Mouse (Mus musculus) heart, adult 2 months (tissue): ENCODE measurements at regions not wholly inside any gene's neighbourhood (a gene's known extent, or its start where the extent isn't known, plus 50 kb on each side); places are given as distances from the start of the nearest gene placed in this dataset.
"Not testable (repeated sequence)": the region's sequence is repeated elsewhere in the genome, so short reads cannot be mapped to it uniquely, and the experiment has no call there.

Experiments used
- DNase-seq, 2 experiments: peaks; one replicate each; pipeline ENCODE4 v3.0.0; 2021
- H3K27ac ChIP-seq: fragments of 200-600 bp; 2 replicates; pipeline ENCODE4 v1.8.1; 2022
- H3K27me3 ChIP-seq: fragments of 200-500 bp; 2 replicates; pipeline ENCODE4 v1.6.1; 2012; ENCODE audit warnings: mild to moderate bottlenecking, low read length, inconsistent platforms, mixed read lengths; ENCODE audit not compliant: control insufficient read depth, insufficient read depth
- H3K36me3 ChIP-seq: fragments of 200-500 bp; 2 replicates; pipeline ENCODE4 v1.6.1; 2012; ENCODE audit warnings: low read length, inconsistent platforms; ENCODE audit not compliant: control insufficient read depth, insufficient read depth
- H3K4me1 ChIP-seq: fragments of 200-500 bp; 2 replicates; pipeline ENCODE4 v1.6.1; 2011; ENCODE audit warnings: low read length; ENCODE audit not compliant: control insufficient read depth, insufficient read depth
- H3K4me3 ChIP-seq: fragments of 200-600 bp; 2 replicates; pipeline ENCODE4 v1.8.1; 2022
- H3K79me2 ChIP-seq: fragments of 200-500 bp; replicated peaks from 2 replicates; pipeline ENCODE4 v1.6.1; 2012; ENCODE audit warnings: mild to moderate bottlenecking, inconsistent platforms, low read length, moderate library complexity, mixed read lengths; ENCODE audit not compliant: control insufficient read depth, insufficient read depth
- H3K9ac ChIP-seq: fragments of 200-500 bp; 2 replicates; pipeline ENCODE4 v1.6.1; 2012; ENCODE audit warnings: low read depth, mild to moderate bottlenecking, control low read depth, inconsistent platforms, low read length, mixed read lengths
- WGBS: fragments of 180-500 bp; shearing (Covaris S2); methylation state at CpG from one replicate; pipeline ENCODE4 v1.1.7; 2018; 5-methylcytosine and 5-hydroxymethylcytosine counted together
- intact Hi-C: fragments of 180-260 bp; cut with DNase I; formaldehyde crosslinking; loops from one replicate; pipeline ENCODE4 v1.15.1; 2025

DNA sequence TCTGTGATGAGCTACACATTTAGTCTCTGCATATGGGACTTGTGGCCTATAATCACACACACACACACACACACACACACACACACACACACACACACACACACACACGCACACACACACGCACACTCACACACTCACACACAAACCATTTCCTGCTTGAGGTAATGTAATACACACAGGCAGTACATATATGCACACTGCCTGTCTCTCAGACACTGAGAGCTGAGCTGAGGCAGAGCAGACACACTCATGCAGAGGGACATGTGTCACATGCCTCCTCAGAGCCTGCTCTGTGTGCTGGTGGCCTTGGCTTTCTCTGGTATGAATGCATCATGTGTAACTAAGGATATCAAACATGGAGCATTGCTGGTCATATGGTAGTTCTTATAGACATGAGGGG lies 772.1 kb upstream of the Olfr1507 start:
- H3K4me3 ChIP-seq, H3K27me3 ChIP-seq, H3K4me1 ChIP-seq, H3K27ac ChIP-seq, DNase-seq, H3K9ac ChIP-seq, H3K79me2 ChIP-seq, intact Hi-C loops, H3K36me3 ChIP-seq: not testable (repeated sequence)
- WGBS = no CpG with 5 or more reads among the region's 2 CpGs

DNA sequence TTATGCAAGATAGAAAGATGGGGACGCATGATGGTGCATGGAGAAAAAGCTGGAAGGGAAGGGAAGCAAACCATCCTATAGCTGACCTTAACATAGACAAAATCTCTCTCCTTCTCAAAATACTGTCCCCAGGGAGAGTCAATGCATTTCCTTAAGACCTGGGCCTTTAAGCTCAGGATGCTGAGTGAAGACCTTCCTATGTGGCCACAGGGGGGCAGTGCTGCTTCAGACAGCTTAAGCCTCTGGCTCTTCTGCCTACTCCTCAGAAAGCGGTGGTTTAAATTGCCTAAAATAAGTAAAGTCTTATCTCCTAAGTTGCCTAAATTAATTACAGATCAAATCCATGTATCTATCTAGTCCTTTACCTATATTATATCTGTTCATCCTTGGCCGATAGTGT lies 760.4 kb upstream of the Olfr1507 start:
- intact Hi-C loops, H3K4me1 ChIP-seq, H3K9ac ChIP-seq, H3K36me3 ChIP-seq, H3K79me2 ChIP-seq, DNase-seq, H3K27ac ChIP-seq, H3K27me3 ChIP-seq, H3K4me3 ChIP-seq: not testable (repeated sequence)
- no CpG with 5 or more reads among the region's 3 CpGs for WGBS

DNA sequence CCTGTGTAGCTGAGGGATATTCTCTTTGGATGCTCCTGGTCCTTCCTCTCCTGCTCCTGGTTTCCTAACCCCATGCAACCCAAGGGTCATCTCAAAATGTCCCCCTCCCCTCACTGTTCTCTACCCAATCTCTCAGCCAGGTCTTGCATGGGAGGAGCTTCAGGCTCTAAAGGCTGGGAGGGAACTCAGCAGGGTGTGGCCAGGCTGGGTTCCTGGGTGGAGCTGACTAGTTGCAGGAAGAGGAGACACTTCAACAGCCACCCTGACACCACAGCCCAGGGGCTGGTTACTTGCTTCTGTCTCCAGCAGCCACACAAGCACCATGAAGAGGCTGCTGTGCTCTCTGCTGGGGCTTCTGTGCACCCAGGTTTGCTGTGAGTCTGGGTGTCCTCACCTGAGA lies 757.9 kb upstream of the Olfr1507 start:
- H3K4me1 ChIP-seq, H3K4me3 ChIP-seq, intact Hi-C loops, H3K79me2 ChIP-seq, H3K9ac ChIP-seq, H3K27me3 ChIP-seq, DNase-seq, H3K36me3 ChIP-seq, H3K27ac ChIP-seq: not testable (repeated sequence)

DNA sequence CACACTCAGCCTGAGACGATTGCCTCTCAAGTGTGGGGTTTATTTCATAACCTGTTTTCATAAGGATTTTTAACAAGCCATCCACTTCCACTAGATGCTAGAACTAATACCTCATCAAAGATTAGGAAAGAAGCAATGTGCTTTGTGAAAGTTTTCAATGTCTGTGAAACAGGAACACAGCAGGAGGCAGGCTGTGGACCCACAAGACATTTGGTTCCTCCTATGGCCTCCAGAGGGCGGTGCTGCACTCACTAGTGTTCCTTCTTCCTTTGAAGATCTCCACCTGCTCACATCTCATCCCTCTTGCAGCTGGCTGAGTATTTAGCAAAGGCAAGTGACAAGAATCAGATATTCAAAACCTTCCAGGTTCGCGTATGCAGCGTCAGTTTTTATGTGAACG lies 735.6 kb upstream of the Olfr1507 start:
- H3K27me3 ChIP-seq, DNase-seq, H3K36me3 ChIP-seq, intact Hi-C loops, H3K27ac ChIP-seq, H3K4me1 ChIP-seq, H3K79me2 ChIP-seq, H3K9ac ChIP-seq, H3K4me3 ChIP-seq: not testable (repeated sequence)
- no CpG with 5 or more reads among the region's 6 CpGs for WGBS

DNA sequence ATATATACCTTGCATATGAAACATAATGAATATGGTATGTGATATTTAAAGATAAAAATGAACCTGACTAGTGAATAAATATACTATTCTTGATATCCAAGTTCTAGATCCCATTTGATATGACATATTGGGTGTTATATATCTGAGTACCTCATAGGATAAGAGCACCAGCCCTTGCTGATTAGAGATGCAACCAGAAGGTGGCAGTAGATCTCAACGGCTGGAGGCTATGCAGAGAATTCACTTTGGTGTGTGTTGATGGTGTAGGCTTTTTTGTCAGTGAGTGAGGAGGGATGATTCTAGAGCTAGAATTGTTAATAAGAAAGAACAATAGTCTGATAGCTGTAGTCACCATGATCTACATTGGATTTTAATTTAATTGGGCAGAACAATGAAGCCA lies 729.2 kb upstream of the Olfr1507 start:
- no CpG with 5 or more reads among the region's 1 CpGs for WGBS
- DNase-seq, H3K4me3 ChIP-seq, H3K79me2 ChIP-seq, H3K27ac ChIP-seq, H3K27me3 ChIP-seq, H3K4me1 ChIP-seq, intact Hi-C loops, H3K9ac ChIP-seq, H3K36me3 ChIP-seq: not testable (repeated sequence)

DNA sequence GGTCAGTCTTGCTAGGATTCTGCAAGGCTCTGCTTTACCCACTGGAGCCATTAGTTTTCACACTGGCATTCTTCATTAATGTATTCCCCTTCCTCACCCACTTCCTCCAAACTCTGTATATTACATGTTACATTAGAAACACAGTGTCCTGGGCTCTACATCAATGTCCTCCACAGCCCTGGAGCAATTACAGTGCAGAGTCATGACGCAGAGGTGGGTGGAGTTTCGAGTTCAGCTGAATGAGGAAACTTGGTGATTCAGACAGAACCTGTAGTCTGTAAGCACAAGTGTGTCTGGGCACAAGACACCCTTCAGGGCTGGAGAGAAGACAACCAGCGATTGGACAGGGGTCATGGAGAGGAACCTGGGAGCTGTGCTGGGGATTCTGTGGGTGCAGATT lies 715.0 kb upstream of the Olfr1507 start:
- intact Hi-C loops = not testable (repeated sequence)
- no CpG with 5 or more reads among the region's 3 CpGs for WGBS

DNA sequence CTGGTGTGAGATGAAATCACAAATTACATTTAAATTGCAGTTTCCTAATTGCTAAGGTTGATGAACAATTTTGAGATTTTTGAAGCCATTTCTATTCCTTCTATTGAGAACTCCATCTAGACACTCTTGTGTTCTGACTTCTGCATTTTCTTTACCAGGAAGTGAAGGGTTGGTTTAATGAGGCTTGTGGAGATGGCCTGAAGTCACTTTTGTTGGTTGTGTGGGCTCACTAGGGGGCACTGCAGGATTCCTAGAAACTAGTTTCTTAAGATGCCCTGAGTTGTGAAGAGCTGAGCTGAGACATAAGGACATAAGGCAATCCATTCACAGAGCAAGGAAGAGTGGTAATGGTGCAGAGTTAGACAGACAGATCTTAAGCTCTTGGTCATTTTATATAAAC lies 713.7 kb upstream of the Olfr1507 start:
- H3K4me3 ChIP-seq, DNase-seq, intact Hi-C loops: not testable (repeated sequence)

More for the DNA sequence above, 715.0 kb upstream of the Olfr1507 start:
- H3K36me3 ChIP-seq, H3K79me2 ChIP-seq, H3K9ac ChIP-seq, H3K4me1 ChIP-seq, H3K27ac ChIP-seq, H3K4me3 ChIP-seq, DNase-seq, H3K27me3 ChIP-seq: not testable (repeated sequence)

DNA sequence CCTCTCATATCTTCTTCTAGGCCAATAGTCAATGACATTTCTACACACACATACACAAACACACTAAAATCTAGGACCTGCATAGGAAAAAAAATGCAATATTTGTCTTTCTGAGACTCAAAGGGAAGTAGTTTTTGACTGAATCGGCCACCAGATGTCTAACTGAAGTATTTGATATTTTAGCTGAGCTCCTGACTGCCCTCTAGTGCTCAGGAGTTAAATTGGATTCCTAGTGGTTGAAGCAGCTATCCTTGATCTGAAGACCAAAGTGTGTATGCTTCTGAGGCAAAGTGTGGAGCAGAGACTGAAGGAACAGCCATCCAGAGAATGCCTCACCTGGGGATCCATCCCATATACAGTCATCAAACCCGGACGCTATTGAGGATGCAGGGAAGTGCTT lies 695.4 kb upstream of the Olfr1507 start:
- H3K9ac ChIP-seq, intact Hi-C loops, H3K27me3 ChIP-seq, H3K27ac ChIP-seq, H3K4me1 ChIP-seq, H3K79me2 ChIP-seq, DNase-seq, H3K36me3 ChIP-seq, H3K4me3 ChIP-seq: not testable (repeated sequence)
- no CpG with 5 or more reads among the region's 3 CpGs for WGBS

More for the DNA sequence above, 713.7 kb upstream of the Olfr1507 start:
- H3K27me3 ChIP-seq, H3K79me2 ChIP-seq, H3K9ac ChIP-seq, H3K36me3 ChIP-seq, H3K27ac ChIP-seq, H3K4me1 ChIP-seq: not testable (repeated sequence)

DNA sequence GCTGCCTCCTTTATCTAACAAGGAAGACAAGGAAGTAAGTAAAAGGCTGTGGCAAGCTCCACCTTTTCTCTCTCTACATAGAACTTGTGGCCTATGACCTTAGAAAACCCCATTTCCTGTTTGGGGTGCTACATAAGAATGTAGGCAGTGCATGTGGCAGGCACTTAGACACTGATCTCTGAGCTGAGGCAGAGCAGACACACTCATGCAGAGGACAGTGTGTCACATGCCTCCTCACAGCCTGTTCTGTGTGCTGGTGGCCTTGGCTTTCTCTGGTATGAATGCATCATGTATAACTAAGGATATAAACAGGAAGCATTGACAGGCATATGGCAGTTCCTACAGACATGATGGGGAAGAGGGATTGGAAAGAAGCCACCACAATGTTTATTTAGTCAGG lies 678.5 kb upstream of the Olfr1507 start:
- H3K9ac ChIP-seq, H3K36me3 ChIP-seq, intact Hi-C loops, H3K27ac ChIP-seq, H3K4me1 ChIP-seq, H3K27me3 ChIP-seq, H3K79me2 ChIP-seq, DNase-seq, H3K4me3 ChIP-seq: not testable (repeated sequence)

DNA sequence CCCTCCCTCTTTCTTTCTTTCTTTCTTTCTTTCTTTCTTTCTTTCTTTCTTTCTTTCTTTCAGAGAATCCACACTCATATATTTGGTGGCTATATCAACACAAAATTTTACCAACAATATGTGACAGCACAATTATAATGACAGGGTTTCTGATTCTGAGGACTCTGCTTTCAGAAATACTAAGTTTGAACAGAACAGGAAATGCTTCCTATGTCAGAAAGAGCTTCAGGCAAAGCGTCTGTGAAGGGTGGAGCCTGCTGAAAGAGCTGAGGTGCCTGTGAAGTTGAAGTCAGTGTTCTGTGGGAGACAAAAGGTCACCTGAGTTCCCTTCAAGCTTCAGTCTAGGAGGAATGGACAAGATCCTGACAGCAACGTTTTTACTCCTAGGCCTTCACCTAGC lies 670.8 kb upstream of the Olfr1507 start:
- H3K27me3 ChIP-seq, intact Hi-C loops, H3K9ac ChIP-seq, H3K4me3 ChIP-seq, H3K4me1 ChIP-seq, H3K27ac ChIP-seq, H3K36me3 ChIP-seq, H3K79me2 ChIP-seq, DNase-seq: not testable (repeated sequence)
- no CpG with 5 or more reads among the region's 2 CpGs for WGBS

DNA sequence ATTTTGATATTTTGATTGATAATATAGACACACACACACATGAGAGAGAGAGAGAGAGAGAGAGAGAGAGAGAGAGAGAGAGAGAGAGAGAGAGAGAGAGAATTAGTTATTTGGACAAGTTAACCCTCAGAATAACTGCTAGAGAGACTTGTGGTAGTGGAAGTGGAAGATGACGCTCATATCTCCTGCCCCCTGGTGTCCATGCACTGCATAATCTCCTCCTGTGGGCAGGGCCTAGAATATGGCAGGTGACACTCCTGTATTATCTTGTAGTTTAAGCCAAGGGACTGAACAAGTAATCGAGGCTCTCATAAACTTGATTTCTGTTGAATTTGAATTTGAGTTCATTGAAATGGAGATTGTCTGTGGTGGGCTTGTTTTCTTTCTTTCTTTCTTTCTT lies 663.5 kb upstream of the Olfr1507 start:
- H3K4me3 ChIP-seq, H3K4me1 ChIP-seq, H3K27ac ChIP-seq, H3K9ac ChIP-seq, intact Hi-C loops, H3K79me2 ChIP-seq, H3K36me3 ChIP-seq, DNase-seq, H3K27me3 ChIP-seq: not testable (repeated sequence)
- WGBS = no CpG with 5 or more reads among the region's 2 CpGs
